Mouse (Mus musculus) CH12.LX (cell line): ENCODE measurements at regions not wholly inside any gene's neighbourhood (a gene's known extent, or its start where the extent isn't known, plus 50 kb on each side); places are given as distances from the start of the nearest gene placed in this dataset.

Experiments used
- CHD2 ChIP-seq: IDR thresholded peaks from 2 replicates; pipeline ENCODE4 v1.6.1; 2011; ENCODE audit warnings: low read length, improper control_type of control experiment
- CTCF ChIP-seq, 2 experiments: IDR thresholded peaks in 1 of 2; conservative IDR thresholded peaks in 1 of 2; 2 replicates each; pipeline ENCODE4 v1.5.1; 2011 to 2012; ENCODE audit warnings: low read depth in 2 of 2, low read length in 2 of 2, improper control_type of control experiment in 1 of 2, inconsistent platforms in 1 of 2, mild to moderate bottlenecking in 1 of 2, moderate library complexity in 1 of 2
- MAFK ChIP-seq: IDR thresholded peaks from 2 replicates; pipeline ENCODE4 v1.6.1; 2011; ENCODE audit warnings: low read length, improper control_type of control experiment; ENCODE audit not compliant: insufficient replicate concordance
- POLR2A ChIP-seq: IDR thresholded peaks from 2 replicates; pipeline ENCODE4 v1.6.1; 2011; ENCODE audit warnings: low read depth, mild to moderate bottlenecking, improper control_type of control experiment, low read length
- ZMIZ1 ChIP-seq: IDR thresholded peaks from 2 replicates; pipeline ENCODE4 v1.6.1; 2012; ENCODE audit warnings: low read depth, mild to moderate bottlenecking, inconsistent platforms, low read length, improper control_type of control experiment

DNA sequence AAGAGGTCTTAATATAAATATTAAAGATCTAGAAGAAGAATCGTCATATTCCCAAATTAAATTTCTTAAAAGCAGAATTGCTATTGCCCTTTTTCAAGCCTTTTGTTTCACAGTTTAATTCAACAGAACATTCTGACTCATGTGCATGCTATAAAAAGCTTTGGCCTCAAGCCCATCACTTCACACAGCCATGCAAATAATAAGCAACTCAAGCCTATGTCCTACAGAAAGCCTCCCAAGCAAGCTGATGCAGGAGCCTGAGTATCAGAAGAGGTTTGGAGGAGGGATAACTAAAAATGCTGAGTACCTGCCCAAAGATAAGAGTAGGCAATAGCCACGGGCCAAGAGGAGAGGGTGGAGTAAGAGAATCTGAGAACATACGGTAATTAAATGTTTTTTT lies 169.1 kb upstream of the Cypt12 start:
- TF ChIP-seq POLR2A (no peak), ZMIZ1 (no peak), CTCF (conservative IDR thresholded peaks at IDR 0.05 in 1 of 2, IDR thresholded peaks at IDR 0.05 in 1 of 2; ENCODE audit: low read depth in 2 of 2, low read length in 2 of 2) (no peak), CHD2 (no peak), MAFK (no peak)
